Mouse (Mus musculus) embryonic stem cell, embryonic (primary cell): ENCODE measurements around the gene Tldc2.

Experiments used
- CTCF ChIA-PET, 4 experiments: fragments of 300-600 bp in 2 of 4; fragments of 350-600 bp in 2 of 4; sonication (Branson Sonifier 250); formaldehyde crosslinking; loops; one replicate each; lab custom pipeline; 2022; ENCODE audit warnings: inconsistent platforms in 2 of 4; lab: Charles Lee
- POLR2A ChIA-PET, 4 experiments: fragments of 300-600 bp in 2 of 4; fragments of 350-600 bp in 2 of 4; sonication (Branson Sonifier 250); formaldehyde crosslinking; loops; one replicate each; lab custom pipeline; 2022; ENCODE audit warnings: antibody characterized with exemption in 4 of 4, inconsistent platforms in 1 of 4; lab: Charles Lee

Tldc2 gene

GRCm38 (mm10) chr2:157137959-157138731 lies 51.3 kb downstream of the Tldc2 start:
- POLR2A ChIA-PET: interaction anchor here in 1 of 4 experiments (1.5 kb wide), 1 partner anchor 41 kb away, joined by 3 read pairs; no protein-coding TSS in a partner anchor
- CTCF ChIA-PET: interaction anchor here in 1 of 4 experiments (0.5 kb wide), 1 partner anchor 270 kb away, joined by 3 read pairs; no protein-coding TSS in a partner anchor

- CTCF ChIA-PET: no interaction called here
- POLR2A ChIA-PET: interaction anchor here in 1 of 4 experiments (0.6 to 1.2 kb wide), 3 partner anchors 12 to 270 kb away, joined by 3 read pairs; no protein-coding TSS in a partner anchor
Observed at GRCm38 (mm10) chr2:157138808-157139207, 52.0 kb downstream of the Tldc2 start.

- CTCF ChIA-PET: interaction anchor here in 1 of 4 experiments (0.6 kb wide), 1 partner anchor 1864 kb away, joined by 3 read pairs; no protein-coding TSS in a partner anchor
- POLR2A ChIA-PET: interaction anchor here in 2 of 4 experiments (0.6 to 1.2 kb wide), 5 partner anchors 11 to 380 kb away, joined by 3 to 4 read pairs (median 3); no protein-coding TSS in a partner anchor
Observed at GRCm38 (mm10) chr2:157139251-157139802, 52.5 kb downstream of the Tldc2 start.

GRCm38 (mm10) chr2:157141962-157142361 lies 55.1 kb downstream of the Tldc2 start:
- POLR2A ChIA-PET: interaction anchor here in 1 of 4 experiments (1.4 kb wide), 1 partner anchor 63 kb away, joined by 3 read pairs; the partner anchor contains the start of gene Rbl1
- CTCF ChIA-PET: no interaction called here

- ChIA-PET POLR2A (interaction anchor here in 2 of 4 experiments (1.3 to 1.9 kb wide), 4 partner anchors 8 to 60 kb away, joined by 3 to 7 read pairs (median 4); partner anchors contain the start of genes Rbl1 (in 1 of the 2) and Samhd1 (in 1 of the 2)), CTCF (interaction anchor here in 2 of 4 experiments (0.6 kb wide), 2 partner anchors 154 to 922 kb away, joined by 3 to 10 read pairs; no protein-coding TSS in a partner anchor)
Observed at GRCm38 (mm10) chr2:157144132-157144531, 57.3 kb downstream of the Tldc2 start.

GRCm38 (mm10) chr2:157145173-157145572 lies 58.3 kb downstream of the Tldc2 start:
- ChIA-PET POLR2A (interaction anchor here in 3 of 4 experiments (0.6 to 2.5 kb wide), 8 partner anchors 9 to 109 kb away, joined by 3 to 14 read pairs (median 4); partner anchors contain the start of genes Rbl1 (in 2 of the 3) and Samhd1 (in 2 of the 3)), CTCF (interaction anchor here in 2 of 4 experiments (0.7 to 1.2 kb wide), 2 partner anchors 9 to 37 kb away, joined by 3 read pairs; no protein-coding TSS in a partner anchor)
